Mouse (Mus musculus) thymus, adult 2 months (tissue): ENCODE measurements around the gene Camk2d.

Experiments used
- CTCF ChIP-seq: fragments of 200-500 bp; IDR thresholded peaks from 2 replicates; pipeline ENCODE4 v1.5.1; 2012; ENCODE audit warnings: mild to moderate bottlenecking, control low read depth, low read length, moderate library complexity, borderline replicate concordance; ENCODE audit not compliant: control insufficient read depth, poor library complexity, insufficient read depth; ENCODE audit errors: extremely low read depth
- POLR2A ChIP-seq: fragments of 200-500 bp; IDR thresholded peaks from 2 replicates; pipeline ENCODE4 v1.6.1; 2012; ENCODE audit warnings: mild to moderate bottlenecking, low read length, control low read depth, moderate library complexity; ENCODE audit not compliant: control insufficient read depth, poor library complexity, insufficient read depth; ENCODE audit errors: extremely low read depth

DNA sequence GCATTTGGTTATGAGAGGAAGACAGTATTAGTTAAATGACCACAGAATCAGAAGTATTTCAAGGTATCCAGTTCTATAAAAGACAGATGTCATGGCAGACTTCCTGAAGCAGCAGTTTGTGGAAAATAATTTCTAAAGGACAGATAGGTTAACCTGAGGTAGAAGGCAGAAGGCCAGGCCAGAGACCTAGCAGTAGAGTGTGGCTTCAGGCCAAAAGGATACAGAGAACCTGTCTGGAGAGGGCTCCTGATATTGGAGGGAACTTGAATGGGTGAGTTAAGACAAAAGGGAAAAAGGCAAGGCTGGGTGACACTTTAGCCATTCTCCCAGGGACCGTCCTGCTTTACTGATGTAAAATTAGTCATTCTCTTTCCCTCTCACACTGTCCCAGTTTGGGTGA is 118.2 kb downstream of the Camk2d start:
- TF ChIP-seq POLR2A (no peak), CTCF (no peak)
